Mouse (Mus musculus) heart, adult 2 months (tissue): ENCODE measurements at regions not wholly inside any gene's neighbourhood (a gene's known extent, or its start where the extent isn't known, plus 50 kb on each side); places are given as distances from the start of the nearest gene placed in this dataset.

ENCODE experiments used
- CTCF ChIP-seq: fragments of 200-600 bp; IDR thresholded peaks from 2 replicates; pipeline ENCODE4 v1.8.1; 2022; ENCODE audit warnings: antibody characterized with exemption, mild to moderate bottlenecking, moderate library complexity
- EP300 ChIP-seq: fragments of 200-500 bp; IDR thresholded peaks from 2 replicates; pipeline ENCODE4 v1.6.1; 2011; ENCODE audit warnings: low read depth, low read length, control low read depth; ENCODE audit not compliant: insufficient read depth
- POLR2A ChIP-seq: fragments of 200-500 bp; IDR thresholded peaks from 2 replicates; pipeline ENCODE4 v1.6.1; 2011; ENCODE audit warnings: mild to moderate bottlenecking, low read depth, low read length, control low read depth; ENCODE audit not compliant: insufficient read depth

DNA sequence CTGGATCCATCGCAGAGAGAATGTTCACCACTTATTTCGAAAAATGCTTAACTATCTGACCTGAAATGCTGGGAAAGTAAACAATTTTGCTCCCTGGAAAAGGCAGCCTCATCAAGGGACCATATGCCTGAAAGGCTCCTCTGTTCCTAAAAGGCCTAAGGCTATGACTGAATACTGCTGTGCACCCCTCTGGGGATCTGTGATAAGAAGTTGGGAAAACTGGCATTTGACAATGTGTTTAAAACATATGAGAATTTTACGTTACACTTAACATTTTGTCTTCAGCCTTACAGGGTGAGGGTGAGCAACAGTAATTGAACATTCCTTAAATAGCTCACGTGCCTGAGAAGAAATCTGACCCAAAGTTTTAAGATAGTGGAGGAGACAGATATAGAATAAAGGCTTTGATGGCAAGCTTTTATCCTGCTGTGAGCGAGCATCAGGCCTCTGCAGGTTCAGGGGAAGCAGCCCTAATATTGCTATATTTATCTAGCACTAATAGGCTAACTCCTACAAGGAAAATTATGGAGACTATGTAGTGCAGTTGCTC is 468.7 kb downstream of the Plxdc2 start:
- TF ChIP-seq CTCF, result no peak
- no peak for TF ChIP-seq EP300
- no peak for TF ChIP-seq POLR2A
